Mouse (Mus musculus) liver, postnatal 0 days (tissue): Measurements from ENCODE around the gene Arf5. TPM values are rescaled to one million over a fixed set of nuclear protein-coding genes. Genes with fewer than 3 reads are reported as not detected.

Experiments used
- ATAC-seq: fragments of 200-750 bp; cut with Nextera tagmentation; 2 replicates; pipeline ENCODE4 v1.8.0; 2017; ENCODE audit warnings: mild to moderate bottlenecking, moderate library complexity
- DNase-seq: peaks from one replicate; pipeline ENCODE4 v3.0.0-alpha.2; 2016
- H3K27ac ChIP-seq: fragments of 300-500 bp; sonication (generic); 2 replicates; pipeline ENCODE4 v1.5.1; 2014; ENCODE audit warnings: antibody characterized with exemption, moderate library complexity, mild to moderate bottlenecking, low read depth
- H3K27me3 ChIP-seq: fragments of 300-500 bp; sonication (generic); 2 replicates; pipeline ENCODE4 v1.6.1; 2014; ENCODE audit warnings: low read length, control low read depth, mixed read lengths; ENCODE audit not compliant: insufficient read depth
- H3K36me3 ChIP-seq: fragments of 300-500 bp; sonication (generic); replicated peaks from 2 replicates; pipeline ENCODE4 v1.6.1; 2014; ENCODE audit warnings: mild to moderate bottlenecking, control low read depth, low read length, moderate library complexity, mixed read lengths; ENCODE audit not compliant: insufficient read depth
- H3K4me1 ChIP-seq: fragments of 300-500 bp; sonication (generic); 2 replicates; pipeline ENCODE4 v1.6.1; 2014; ENCODE audit warnings: antibody characterized with exemption, mild to moderate bottlenecking, control low read depth; ENCODE audit not compliant: insufficient read depth
- H3K4me2 ChIP-seq: fragments of 300-500 bp; sonication (generic); 2 replicates; pipeline ENCODE4 v1.6.1; 2014; ENCODE audit warnings: low read depth, mild to moderate bottlenecking, low read length, moderate library complexity, mixed read lengths
- H3K4me3 ChIP-seq: fragments of 300-500 bp; sonication (generic); 2 replicates; pipeline ENCODE4 v1.5.1; 2014; ENCODE audit warnings: low read depth, low read length
- H3K9ac ChIP-seq: fragments of 300-500 bp; sonication (generic); replicated peaks from 2 replicates; pipeline ENCODE4 v1.6.1; 2014; ENCODE audit warnings: mild to moderate bottlenecking, moderate library complexity
- H3K9me3 ChIP-seq: fragments of 300-500 bp; sonication (generic); 2 replicates; pipeline ENCODE4 v1.6.1; 2016; ENCODE audit warnings: mild to moderate bottlenecking, control low read depth, low read length, mixed read lengths
- CTCF ChIP-seq: sonication (generic); IDR thresholded peaks from 2 replicates; pipeline ENCODE4 v1.5.1; 2016; ENCODE audit warnings: antibody characterized with exemption, low read depth
- EP300 ChIP-seq: IDR thresholded peaks from 2 replicates; pipeline ENCODE4 v1.6.1; 2016; ENCODE audit warnings: antibody characterized with exemption, low read depth, mild to moderate bottlenecking
- WGBS: fragments of 180-500 bp; shearing (Covaris S2); extraction: QIAGEN DNeasy Blood & Tissue Kit; methylation state at CpG from one replicate; pipeline ENCODE4 v1.1.7; 2014; ENCODE audit not compliant: insufficient replicate concordance; 5-methylcytosine and 5-hydroxymethylcytosine counted together
- polyA plus RNA-seq: library from polyadenylated mRNA; unstranded; fragments of >200 nt; fragmentation: Nextera tagmentation; extraction: Ambion mirVana; gene quantifications from 2 replicates; pipeline ENCODE4 v1.2.1, GENCODE M21; 2015

Gene Arf5
- polyA plus RNA-seq, 1 experiment from 2014 or later, result 272 TPM

GRCm38 (mm10) chr6:28474211-28474610 lies 50.9 kb downstream of the Arf5 start:
- H3K27me3 ChIP-seq, result no peaks in the 10 kb centered on the region
- no peak overlapping the region for H3K9ac ChIP-seq
- no peaks in the 10 kb centered on the region for H3K9me3 ChIP-seq
- WGBS, result 79% methylated on average over 4 of the region's 4 CpGs
- ATAC-seq, result no peak
- TF ChIP-seq EP300, result no peak
- TF ChIP-seq CTCF, result no peak
- DNase-seq, result no peak
- no peak overlapping the region for H3K4me3 ChIP-seq
- H3K4me2 ChIP-seq, result no peak overlapping the region
- no peaks in the 10 kb centered on the region for H3K36me3 ChIP-seq
- peaks cover 12% of the 10 kb centered on the region for H3K4me1 ChIP-seq
- no peak overlapping the region for H3K27ac ChIP-seq

- Histone ChIP-seq H3K36me3 (no peaks in the 10 kb centered on the region), H3K9me3 (no peaks in the 10 kb centered on the region), H3K27ac (no peak within 1 kb of the TSS), H3K4me1 (peaks cover 13% of the 10 kb centered on the region; the same call in 1 of the 2 replicates), H3K4me3 (no peak within 1 kb of the TSS), H3K4me2 (no peak within 1 kb of the TSS), H3K27me3 (no peaks in the 10 kb centered on the region), H3K9ac (no peak within 1 kb of the TSS)
- no peak for ATAC-seq
- WGBS, result 81% methylated on average over 5 of the region's 5 CpGs
- DNase-seq, result no peak
- TF ChIP-seq EP300 (no peak), CTCF (no peak)
These were observed 51.5 kb downstream of the Arf5 start, which contains the start of gene Snd1 for GRCm38 (mm10) chr6:28474839-28475238. Snd1 (plus strand) TSS chr6:28475139.

Other genes starting within 250 kb of the Arf5 start
- gene Zfp800, start 25.6 kb upstream of the Arf5 start, polyA plus RNA-seq, result 16.1 and 17.1 TPM in 2 replicates
- 0.06 and 0.11 TPM in 2 replicates for gene Fscn3, start 4.2 kb downstream of the Arf5 start, polyA plus RNA-seq
- 2.8 and 2.9 TPM in 2 replicates for gene Gcc1, start 4.8 kb downstream of the Arf5 start, polyA plus RNA-seq
- not detected in 2 replicates for gene Pax4, start 25.8 kb downstream of the Arf5 start, polyA plus RNA-seq
- 29.7 and 34.9 TPM in 2 replicates for gene Snd1, start 51.6 kb downstream of the Arf5 start, polyA plus RNA-seq